Mouse (Mus musculus) forebrain, embryonic 13.5 days (tissue): ENCODE results near the gene Nup133. TPM values are rescaled to one million over a fixed set of nuclear protein-coding genes. Genes with fewer than 3 reads are reported as not detected.

Source experiments
- ATAC-seq: fragments of 200-750 bp; cut with Nextera tagmentation; 2 replicates; pipeline ENCODE4 v1.8.0; 2017
- H3K27ac ChIP-seq: fragments of 300-500 bp; sonication (generic); 2 replicates; pipeline ENCODE4 v1.5.1; 2015; ENCODE audit warnings: inconsistent platforms, mild to moderate bottlenecking, moderate library complexity
- H3K27me3 ChIP-seq: fragments of 300-500 bp; sonication (generic); 2 replicates; pipeline ENCODE4 v1.6.1; 2015; ENCODE audit warnings: mild to moderate bottlenecking, inconsistent platforms
- H3K36me3 ChIP-seq: fragments of 300-500 bp; sonication (generic); 2 replicates; pipeline ENCODE4 v1.6.1; 2015; ENCODE audit warnings: mild to moderate bottlenecking, inconsistent platforms; ENCODE audit not compliant: poor library complexity, severe bottlenecking
- H3K4me1 ChIP-seq: fragments of 300-500 bp; sonication (generic); 2 replicates; pipeline ENCODE4 v1.6.1; 2015; ENCODE audit warnings: inconsistent platforms
- H3K4me2 ChIP-seq: fragments of 300-500 bp; sonication (generic); 2 replicates; pipeline ENCODE4 v1.6.1; 2015; ENCODE audit warnings: inconsistent platforms, mild to moderate bottlenecking, moderate library complexity
- H3K4me3 ChIP-seq: fragments of 300-500 bp; sonication (generic); 2 replicates; pipeline ENCODE4 v1.5.1; 2015; ENCODE audit warnings: mild to moderate bottlenecking, inconsistent platforms
- H3K9ac ChIP-seq: fragments of 300-500 bp; sonication (generic); 2 replicates; pipeline ENCODE4 v1.6.1; 2015; ENCODE audit warnings: mild to moderate bottlenecking, inconsistent platforms
- H3K9me3 ChIP-seq: fragments of 300-500 bp; sonication (generic); replicated peaks from 2 replicates; pipeline ENCODE4 v1.6.1; 2016; ENCODE audit warnings: inconsistent platforms
- WGBS: fragments of 180-500 bp; shearing (Covaris S2); methylation state at CpG from one replicate; pipeline ENCODE4 v1.1.7; 2015; 5-methylcytosine and 5-hydroxymethylcytosine counted together
- polyA plus RNA-seq: library from polyadenylated mRNA; unstranded; fragments of >200 nt; fragmentation: Nextera tagmentation; extraction: Ambion mirVana; gene quantifications from 2 replicates; pipeline ENCODE4 v1.2.1, GENCODE M21; 2015

Gene Nup133
- polyA plus RNA-seq, 1 experiment from 2014 or later = 38.5 TPM

DNA sequence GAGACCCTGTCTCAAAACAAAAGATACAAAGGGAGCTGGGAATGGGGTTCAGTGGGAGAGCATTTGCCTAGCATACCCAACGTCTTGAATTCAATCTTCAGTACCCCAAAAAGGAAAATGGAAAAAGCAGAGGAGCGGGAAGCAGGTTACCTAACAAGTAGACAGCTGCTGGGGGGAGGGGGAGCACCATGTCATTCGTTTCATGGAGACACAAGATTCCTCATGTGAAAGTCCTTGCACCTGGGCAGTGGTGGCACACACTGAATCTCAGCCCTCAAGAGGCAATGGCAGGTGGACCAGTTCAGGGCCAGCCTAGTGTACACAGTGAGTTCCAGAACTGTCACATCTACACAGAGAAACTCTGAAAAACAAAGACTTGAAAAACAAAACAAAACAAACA is 91.7 kb downstream of the Nup133 start:
- H3K4me3 ChIP-seq = peak overlapping the region; percentile 92; the same call in 1 of the 2 replicates
- no peaks in the 10 kb centered on the region for H3K9me3 ChIP-seq
- ATAC-seq = no peak
- H3K27ac ChIP-seq = no peak overlapping the region
- peaks cover 14% of the 10 kb centered on the region for H3K27me3 ChIP-seq
- H3K36me3 ChIP-seq = no peaks in the 10 kb centered on the region
- WGBS = 59% methylated on average over 3 of the region's 3 CpGs
- no peak overlapping the region for H3K9ac ChIP-seq
- H3K4me2 ChIP-seq = peak overlapping the region; percentile 84
- H3K4me1 ChIP-seq = peaks cover 15% of the 10 kb centered on the region

DNA sequence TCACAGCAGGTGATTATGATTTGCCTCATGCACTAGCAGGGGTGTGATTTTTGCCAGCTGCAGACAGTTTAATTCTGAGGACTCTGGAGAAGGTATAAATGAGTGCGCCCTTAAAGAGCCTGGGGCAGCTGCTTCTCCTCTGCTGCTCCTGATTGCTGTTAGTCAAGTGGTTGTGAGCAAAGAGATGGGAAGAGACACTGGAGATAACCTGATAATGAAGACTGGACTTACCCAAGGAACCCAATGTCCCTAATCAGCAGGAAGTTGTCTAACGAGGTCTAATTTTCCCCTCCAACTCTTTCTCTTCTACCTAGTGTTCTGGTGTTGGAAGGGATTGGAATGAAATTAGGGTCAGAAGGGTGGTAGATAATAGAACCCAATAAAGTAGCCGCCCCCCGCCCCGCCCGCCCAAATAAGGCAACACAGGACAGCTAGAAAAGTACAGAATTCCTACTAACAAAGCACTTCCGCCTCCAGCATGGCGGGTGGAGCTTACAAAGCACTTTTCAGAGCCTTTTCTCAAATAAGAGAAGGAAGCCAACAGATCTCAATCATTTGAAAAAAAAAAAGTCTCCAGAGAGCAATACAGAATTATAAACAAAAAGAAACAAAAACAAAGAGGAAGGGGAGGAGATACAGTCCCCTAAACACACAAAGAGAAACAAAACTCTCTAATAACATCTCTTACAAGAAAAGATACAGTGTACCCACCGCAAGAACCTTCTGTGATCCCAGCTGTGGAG is 94.2 kb downstream of the Nup133 start:
- Histone ChIP-seq H3K9me3 (no peaks in the 10 kb centered on the region), H3K9ac (no peak overlapping the region), H3K4me1 (peaks cover 15% of the 10 kb centered on the region), H3K27me3 (no peaks in the 10 kb centered on the region), H3K27ac (no peak overlapping the region), H3K4me2 (no peak overlapping the region), H3K36me3 (no peaks in the 10 kb centered on the region), H3K4me3 (no peak overlapping the region)
- ATAC-seq = no peak
- 79% methylated on average over 9 of the region's 9 CpGs for WGBS

DNA sequence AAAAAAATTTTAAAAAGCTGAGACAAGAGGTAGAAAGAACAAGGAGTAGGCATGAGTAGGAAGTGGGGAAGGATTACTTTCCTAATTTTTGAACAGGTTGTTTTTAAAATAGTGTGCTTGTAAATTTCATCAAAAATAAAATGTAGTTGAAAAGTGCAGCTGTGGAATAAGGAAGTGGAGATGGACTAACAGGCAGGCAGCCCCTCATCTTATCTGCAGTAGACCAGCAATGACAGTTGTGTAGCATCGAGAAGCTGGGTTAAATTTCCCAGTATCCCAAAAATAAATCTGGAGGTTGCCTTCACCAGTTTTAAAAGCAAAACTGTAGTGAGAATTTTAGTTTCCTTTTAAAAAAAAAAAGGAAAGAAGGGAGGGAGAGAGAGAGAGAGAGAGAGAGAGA is 94.8 kb downstream of the Nup133 start:
- Histone ChIP-seq H3K36me3 (no peaks in the 10 kb centered on the region), H3K9me3 (no peaks in the 10 kb centered on the region), H3K27me3 (no peaks in the 10 kb centered on the region), H3K27ac (no peak overlapping the region), H3K4me1 (peaks cover 15% of the 10 kb centered on the region), H3K4me2 (no peak overlapping the region), H3K9ac (no peak overlapping the region), H3K4me3 (no peak overlapping the region)
- 100% methylated on average over 1 of the region's 1 CpGs for WGBS
- ATAC-seq = no peak

DNA sequence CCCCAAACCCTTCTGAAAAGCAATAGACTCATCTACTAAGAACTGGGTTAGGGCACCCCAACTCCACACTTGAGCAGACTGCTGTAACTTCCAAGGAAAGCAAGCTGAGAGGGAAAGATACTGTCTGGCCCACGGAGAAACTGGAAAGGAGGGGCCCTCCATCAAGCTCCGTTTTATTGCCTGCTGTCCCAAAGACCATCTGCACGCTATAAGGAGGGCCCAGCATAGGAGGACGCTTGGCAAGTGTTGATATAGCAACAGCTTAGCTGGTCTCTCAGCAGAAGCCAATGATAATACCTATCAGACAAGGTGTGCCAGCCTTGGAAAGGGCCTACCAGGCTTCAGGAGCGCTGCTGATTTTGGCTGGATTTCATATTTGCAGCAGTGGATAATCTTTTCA is 97.5 kb downstream of the Nup133 start:
- H3K27me3 ChIP-seq = no peaks in the 10 kb centered on the region
- H3K9me3 ChIP-seq = no peaks in the 10 kb centered on the region
- H3K4me3 ChIP-seq = no peak overlapping the region
- H3K9ac ChIP-seq = no peak overlapping the region
- H3K27ac ChIP-seq = no peak overlapping the region
- ATAC-seq = no peak
- no peaks in the 10 kb centered on the region for H3K36me3 ChIP-seq
- H3K4me1 ChIP-seq = no peaks in the 10 kb centered on the region
- no peak overlapping the region for H3K4me2 ChIP-seq
- WGBS = 64% methylated on average over 5 of the region's 5 CpGs

DNA sequence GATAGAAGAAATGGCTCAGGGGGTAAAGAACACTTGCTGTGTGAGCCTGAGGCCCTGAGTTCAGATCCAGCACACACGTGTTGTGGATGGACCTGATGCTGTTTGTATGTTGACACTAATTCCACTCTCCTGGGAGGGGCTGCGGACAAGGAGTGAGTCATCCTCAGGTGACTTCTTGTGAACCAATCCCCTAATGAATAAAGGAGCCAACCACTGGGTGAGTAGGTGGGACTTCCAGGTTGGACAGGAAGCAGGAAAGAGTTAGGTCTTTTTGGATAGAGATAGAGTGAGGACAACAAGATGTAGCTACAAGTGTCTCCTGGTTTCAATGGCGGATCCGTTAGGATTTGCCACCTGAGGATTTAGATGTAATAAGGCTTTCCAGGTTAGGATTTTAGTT is 99.7 kb downstream of the Nup133 start:
- H3K9ac ChIP-seq = no peak overlapping the region

DNA sequence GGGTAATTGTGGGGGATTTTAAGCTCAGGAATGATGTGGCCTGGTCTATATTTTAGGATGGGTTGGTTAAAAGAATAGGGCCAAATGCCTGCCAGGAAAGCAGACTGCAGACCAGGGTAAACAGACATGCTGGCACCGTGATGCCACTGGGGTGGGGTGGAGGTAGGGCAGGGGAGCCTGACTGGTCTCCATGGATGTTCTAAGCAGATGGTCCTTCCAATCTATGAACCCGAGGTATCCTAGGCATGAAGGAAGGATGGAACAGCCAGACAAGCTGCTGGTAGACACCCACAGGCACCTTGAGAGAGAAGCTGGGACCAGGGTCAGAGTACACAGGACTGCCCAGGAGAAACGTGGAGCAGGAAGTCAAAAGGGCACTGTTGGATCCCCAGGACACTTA is 101.5 kb downstream of the Nup133 start:
- H3K27me3 ChIP-seq = no peaks in the 10 kb centered on the region
- peaks cover 12% of the 10 kb centered on the region; the same call in 1 of the 2 replicates for H3K36me3 ChIP-seq
- ATAC-seq = no peak
- H3K4me2 ChIP-seq = no peak overlapping the region
- H3K9me3 ChIP-seq = no peaks in the 10 kb centered on the region
- H3K4me1 ChIP-seq = no peaks in the 10 kb centered on the region
- H3K27ac ChIP-seq = no peak overlapping the region
- WGBS = 67% methylated on average over 3 of the region's 3 CpGs
- no peak overlapping the region for H3K4me3 ChIP-seq
- no peak overlapping the region for H3K9ac ChIP-seq

More for the DNA sequence above, 99.7 kb downstream of the Nup133 start:
- H3K4me1 ChIP-seq = no peaks in the 10 kb centered on the region
- H3K4me3 ChIP-seq = no peak overlapping the region
- H3K27me3 ChIP-seq = no peaks in the 10 kb centered on the region
- 84% methylated on average over 4 of the region's 4 CpGs for WGBS
- no peak overlapping the region for H3K27ac ChIP-seq
- ATAC-seq = no peak
- peaks cover 8% of the 10 kb centered on the region; the same call in 1 of the 2 replicates for H3K36me3 ChIP-seq
- H3K9me3 ChIP-seq = no peaks in the 10 kb centered on the region
- no peak overlapping the region for H3K4me2 ChIP-seq

Other genes starting within 250 kb of the Nup133 start
- gene Rab4a, start 143.3 kb downstream of the Nup133 start, polyA plus RNA-seq = 70.9 and 72.2 TPM in 2 replicates
- 6.4 and 7.4 TPM in 2 replicates for gene Ccsap, start 89.1 kb downstream of the Nup133 start, polyA plus RNA-seq
- 1.7 and 3.1 TPM in 2 replicates for gene Acta1, start 54.5 kb downstream of the Nup133 start, polyA plus RNA-seq
- gene Abcb10, start 33.9 kb upstream of the Nup133 start, polyA plus RNA-seq = 8.5 and 9.1 TPM in 2 replicates
- gene Taf5l, start 72.1 kb upstream of the Nup133 start, polyA plus RNA-seq = 27.5 and 30.9 TPM in 2 replicates
- 3.2 and 3.5 TPM in 2 replicates for gene Urb2, start 72.2 kb upstream of the Nup133 start, polyA plus RNA-seq